8 mouse cellular contexts compared by ENCODE assay signal in genomic region chr2:131545386-131546307, GRCm38 (mm10). TPM values are rescaled to one million over a fixed set of nuclear protein-coding genes. Genes with fewer than 3 reads are reported as not detected.
DNase-seq lines count a peak whose midpoint lies in the region; ATAC-seq lines count a peak whose summit lies in the region.

No protein-coding gene starts in this region.

- H3K27ac ChIP-seq in forebrain, embryonic 11.5 days (ENCODE audit: low read depth, low read length) = no peak overlapping the region

- H3K36me3 ChIP-seq in forebrain, embryonic 11.5 days (ENCODE audit: control insufficient read depth, insufficient read depth, low read length) = no peaks in the 10 kb centered on the region

- 4% methylated on average over 45 of the region's 45 CpGs for WGBS in forebrain, embryonic 11.5 days

- H3K4me1 ChIP-seq in forebrain, embryonic 11.5 days (replicated peaks; ENCODE audit: control insufficient read depth, insufficient read depth, low read length) = 0 out of 2 replicates have a peak, but pooled peaks cover 5% of the 10 kb centered on the region

- peak; percentile 77 to 91 for DNase-seq in adrenal gland, adult (ENCODE audit: inconsistent age in 2 of 2, low spot score in 1 of 2)
- DNase-seq in adrenal gland, adult 8-10 months = no peak
- peak; percentile 47 for DNase-seq in c-Kit-positive CD71-negative TER-119-negative erythroid progenitor cells, embryonic 14.5 days (ENCODE audit: low read depth)
- DNase-seq in forebrain, embryonic 11.5 days (ENCODE audit: low spot score) = peak; percentile 83
- DNase-seq in heart, postnatal 4 days = peak; percentile 75
- peak; percentile 48 to 53 for DNase-seq in layer of hippocampus, postnatal 14 days (ENCODE audit: low spot score in 2 of 2)
- DNase-seq in lung, postnatal 14 days = peak; percentile 69
- DNase-seq in retina, postnatal 1 day = peak; percentile 81

- H3K27me3 ChIP-seq in forebrain, embryonic 11.5 days (ENCODE audit: control insufficient read depth, insufficient read depth, low read length) = peaks cover 30% of the 10 kb centered on the region

- H3K4me3 ChIP-seq in forebrain, embryonic 11.5 days (ENCODE audit: low read depth, low read length) = peak overlapping the region; percentile 40

- peak overlapping the region; percentile 41; the same call in 1 of the 2 replicates for H3K9ac ChIP-seq in forebrain, embryonic 11.5 days (ENCODE audit: low read length)

- peak; percentile 57 for ATAC-seq in forebrain, embryonic 11.5 days (replicated peaks; ENCODE audit: low FRiP score)

- no peaks in the 10 kb centered on the region for H3K9me3 ChIP-seq in forebrain, embryonic 11.5 days (ENCODE audit: control insufficient read depth, low read length)

- peak overlapping the region; percentile 74 for H3K4me2 ChIP-seq in forebrain, embryonic 11.5 days (ENCODE audit: low read depth, low read length, severe bottlenecking)

RNA-seq across cellular contexts. Expression of gene Adra1d, which starts 16.4 kb away (rescaled TPM):
- total RNA-seq in adrenal gland, adult 8-10 months (2022) = 10 to 100 TPM; 23.6 to 36.8 (median 35.1) TPM
- not detected in 2 replicates for polyA plus RNA-seq in forebrain, embryonic 11.5 days (2014; fragmentation: Nextera tagmentation; extraction: Ambion mirVana)
- 1 to 10 TPM; 2.8 to 3.8 TPM for total RNA-seq in heart, postnatal 4 days (2021)
- total RNA-seq in layer of hippocampus, postnatal 14 days (2021) = 10 to 100 TPM; 81.9 to 84.1 TPM

RNA-seq across cellular contexts. Expression of gene Smox, which starts 54.4 kb away (rescaled TPM):
- total RNA-seq in adrenal gland, adult 8-10 months (2022) = 10 to 100 TPM; 22.9 to 53.4 (median 33.3) TPM
- polyA plus RNA-seq in forebrain, embryonic 11.5 days (2014; fragmentation: Nextera tagmentation; extraction: Ambion mirVana) = 33.2 and 34.6 TPM in 2 replicates
- total RNA-seq in heart, postnatal 4 days (2021) = 10 to 100 TPM; 33.7 to 35.2 TPM
- 10 to 100 TPM; 82.6 to 94.8 TPM for total RNA-seq in layer of hippocampus, postnatal 14 days (2021)

Comparison
In these comparisons a context has a peak if more than half of its experiments do, and no peak if none do; other contexts are left out.
1. RNA of gene Adra1d, which starts 16.4 kb away (total RNA-seq): 81.9 to 84.1 TPM in layer of hippocampus, postnatal 14 days and 23.6 to 36.8 TPM in adrenal gland, adult 8-10 months; 2.8 to 3.8 TPM in heart, postnatal 4 days; every median in the first group is over 4 times any median in the second.